Mouse (Mus musculus) embryo, embryonic 10 days (tissue): ENCODE measurements around the gene Zfp963.
"Not testable (repeated sequence)": the region's sequence is repeated elsewhere in the genome, so short reads cannot be mapped to it uniquely, and the experiment has no call there.

Source experiments
- DNase-seq: peaks from one replicate; pipeline ENCODE4 v3.0.0-alpha.2; 2015; ENCODE audit warnings: low spot score

The Zfp963 gene

DNA sequence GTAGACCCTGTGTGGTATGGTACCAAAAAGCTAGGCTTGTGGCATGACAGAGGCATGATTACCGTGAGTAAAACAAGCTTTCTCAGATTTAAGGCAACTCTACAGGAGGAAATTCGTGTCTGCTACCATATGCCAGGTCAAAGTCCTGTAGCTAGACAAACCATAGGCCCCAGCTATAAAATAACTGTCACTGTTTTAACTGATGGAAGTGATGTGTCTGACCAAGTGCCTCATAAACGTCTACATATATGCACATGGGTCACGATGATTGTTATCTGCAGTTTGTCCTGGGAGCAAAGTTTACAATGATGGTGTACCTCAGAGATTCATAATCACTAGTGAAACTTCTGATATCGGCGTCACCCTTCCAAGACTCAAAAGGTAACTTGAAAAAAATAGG lies 9.0 kb downstream of the Zfp963 start:
- no peak for DNase-seq

DNA sequence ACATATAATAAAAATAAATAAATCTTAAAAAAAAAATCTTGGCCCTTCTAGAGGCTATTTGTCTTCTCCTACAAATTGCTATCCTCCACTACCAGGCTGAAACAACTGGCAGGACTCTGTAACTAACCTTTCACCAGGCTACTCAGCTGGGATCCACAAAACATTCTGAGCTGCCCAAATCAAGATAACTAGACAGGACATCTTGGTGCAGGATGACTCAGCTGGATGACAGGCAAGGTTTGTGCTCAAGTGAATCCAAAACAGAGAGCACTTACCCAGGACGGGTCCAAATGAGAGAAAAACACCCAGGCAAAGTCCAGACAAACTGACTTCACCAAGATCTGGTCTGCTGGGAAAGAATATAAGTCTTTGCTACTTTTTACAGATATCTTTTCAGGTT lies 14.3 kb downstream of the Zfp963 start:
- DNase-seq = no peak

DNA sequence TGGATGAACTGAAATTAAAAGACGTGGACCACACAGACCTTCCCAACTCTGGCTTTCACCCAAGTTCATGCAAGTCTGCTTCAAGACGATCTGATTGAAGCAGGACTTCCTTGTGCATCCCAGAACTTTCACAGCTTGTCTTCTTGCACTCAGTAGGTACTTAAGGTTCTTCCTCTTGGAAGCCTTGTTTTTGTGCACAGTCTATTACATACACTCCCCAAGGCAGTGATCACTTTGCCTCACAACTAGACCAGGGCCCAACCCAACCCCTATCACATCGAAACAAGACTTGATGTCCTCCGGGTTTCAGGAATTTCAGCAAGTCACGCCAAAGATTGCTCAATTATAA lies 32.6 kb downstream of the Zfp963 start:
- no peak for DNase-seq

DNA sequence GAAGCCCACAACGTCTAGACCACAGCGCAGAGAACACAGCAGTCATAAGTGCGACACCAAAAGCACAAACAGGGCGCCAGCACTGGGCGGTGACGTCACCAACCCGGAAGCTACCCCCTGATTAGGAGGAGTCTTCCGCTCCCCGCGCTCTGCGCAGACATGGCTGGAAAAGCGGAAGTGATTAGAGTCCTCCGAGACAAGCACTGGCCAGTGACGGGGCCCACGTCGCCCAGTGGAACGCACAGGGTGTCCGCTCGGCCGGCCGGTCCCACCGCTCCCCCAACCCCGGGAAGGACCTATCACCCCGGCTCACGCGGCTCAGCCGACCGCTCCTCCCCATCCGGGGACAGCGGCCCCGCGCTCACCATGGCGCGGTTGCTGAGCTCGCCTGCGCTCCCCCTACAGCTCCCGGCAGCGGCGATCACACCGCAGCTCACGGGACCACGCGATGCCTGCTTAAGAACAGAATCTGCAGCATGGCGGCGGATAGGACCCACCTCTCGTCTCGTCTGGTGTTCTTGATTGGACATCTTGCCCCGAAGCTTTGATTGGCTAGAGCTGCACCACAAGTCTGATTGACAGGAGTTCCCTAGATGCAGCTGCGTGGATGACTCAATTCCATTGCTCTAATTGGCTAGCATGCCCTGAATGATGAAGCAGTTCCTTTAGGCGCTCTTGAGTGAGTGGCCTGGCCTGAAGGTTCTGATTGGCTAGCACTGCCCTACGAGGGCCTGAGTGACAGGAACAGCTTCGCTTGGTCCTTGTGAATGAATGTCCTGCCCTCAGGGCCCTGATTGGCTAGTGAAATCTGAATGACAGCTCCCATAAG lies 33.2 kb downstream of the Zfp963 start:
- peak; percentile 99 for DNase-seq

DNA sequence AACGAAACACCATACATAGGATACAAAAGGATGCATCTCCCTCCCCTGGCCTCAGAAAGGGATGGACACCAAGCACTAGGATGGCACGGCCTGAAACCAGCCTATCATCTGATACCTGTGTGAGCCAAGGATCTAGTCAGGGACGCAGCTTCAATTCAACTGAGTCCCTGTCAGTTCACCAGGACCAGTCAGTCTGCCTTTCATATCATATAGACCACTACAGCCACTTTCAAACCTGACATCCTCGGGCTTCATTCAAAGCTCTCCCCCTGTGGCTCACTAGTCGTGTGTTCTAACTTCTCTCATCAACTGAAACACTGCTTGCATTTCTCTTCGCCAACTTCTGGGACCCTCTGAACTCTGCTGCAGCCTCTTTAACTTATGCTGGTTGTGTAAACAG lies 34.4 kb downstream of the Zfp963 start:
- DNase-seq = no peak

DNA sequence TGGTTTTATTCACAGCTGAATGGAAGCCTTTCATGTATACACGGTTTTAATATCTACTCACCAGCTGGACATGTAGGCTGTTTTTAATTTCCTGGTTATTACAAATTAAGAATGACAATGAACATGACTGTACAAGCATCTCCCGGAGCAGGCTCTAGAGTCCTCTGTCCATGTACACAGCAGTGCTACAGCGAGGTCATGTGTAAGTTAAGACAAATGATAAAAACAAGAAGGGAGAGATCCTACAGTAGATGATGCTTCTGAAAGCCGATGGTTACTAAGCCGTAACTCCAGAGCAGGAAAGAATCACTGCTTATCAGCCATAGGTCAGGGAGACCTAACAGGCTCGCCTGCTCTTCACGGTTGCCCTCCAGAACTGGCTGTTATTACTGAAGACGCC lies 36.3 kb downstream of the Zfp963 start:
- DNase-seq = no peak

DNA sequence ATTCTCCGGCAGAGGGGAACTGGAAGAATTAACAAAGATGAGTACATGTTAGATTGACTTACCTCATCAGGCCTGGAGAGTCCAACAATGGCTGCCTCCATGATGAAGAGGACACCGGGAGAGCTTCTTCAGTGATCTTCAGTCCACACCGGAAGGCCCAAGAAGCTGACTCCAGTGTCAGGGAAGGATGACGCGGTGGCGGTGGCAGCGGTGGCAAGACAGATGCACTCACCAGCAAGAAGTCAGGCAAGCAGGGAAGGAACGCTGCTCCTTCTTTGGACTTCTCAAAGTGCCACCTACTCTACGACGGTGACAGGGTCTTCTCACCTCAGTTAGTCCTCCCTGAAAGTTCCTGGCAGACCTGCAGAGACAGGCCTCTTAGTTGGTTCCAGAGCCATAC lies 39.1 kb downstream of the Zfp963 start, which contains the start of gene Zfp869:
TSS of gene Zfp869 (minus strand) at position 101 of the 400 bp plus-strand sequence.
- not testable (repeated sequence) for DNase-seq

DNA sequence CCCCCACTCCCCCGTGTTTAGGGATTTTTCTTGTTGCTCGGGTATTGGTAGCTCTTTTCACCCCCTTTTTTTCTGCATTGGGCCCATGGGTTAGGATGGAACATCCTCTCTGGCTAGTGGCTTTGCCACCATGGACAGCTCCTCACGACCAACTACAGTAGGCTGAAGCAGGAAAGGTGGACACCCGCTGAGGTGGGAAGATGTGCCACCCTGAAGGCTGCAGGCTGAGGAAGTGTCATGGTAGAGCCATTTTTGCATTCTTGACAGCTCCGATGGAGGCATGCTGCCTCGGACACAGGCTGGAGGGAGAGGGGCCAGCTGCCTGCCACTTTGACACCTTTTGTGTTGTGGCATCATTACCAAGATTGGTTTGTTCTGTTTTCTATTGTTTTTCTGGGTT lies 48.0 kb downstream of the Zfp963 start:
- no peak for DNase-seq
